Comparison of ENCODE assay signal across 8 mouse cellular contexts in the genomic region with DNA sequence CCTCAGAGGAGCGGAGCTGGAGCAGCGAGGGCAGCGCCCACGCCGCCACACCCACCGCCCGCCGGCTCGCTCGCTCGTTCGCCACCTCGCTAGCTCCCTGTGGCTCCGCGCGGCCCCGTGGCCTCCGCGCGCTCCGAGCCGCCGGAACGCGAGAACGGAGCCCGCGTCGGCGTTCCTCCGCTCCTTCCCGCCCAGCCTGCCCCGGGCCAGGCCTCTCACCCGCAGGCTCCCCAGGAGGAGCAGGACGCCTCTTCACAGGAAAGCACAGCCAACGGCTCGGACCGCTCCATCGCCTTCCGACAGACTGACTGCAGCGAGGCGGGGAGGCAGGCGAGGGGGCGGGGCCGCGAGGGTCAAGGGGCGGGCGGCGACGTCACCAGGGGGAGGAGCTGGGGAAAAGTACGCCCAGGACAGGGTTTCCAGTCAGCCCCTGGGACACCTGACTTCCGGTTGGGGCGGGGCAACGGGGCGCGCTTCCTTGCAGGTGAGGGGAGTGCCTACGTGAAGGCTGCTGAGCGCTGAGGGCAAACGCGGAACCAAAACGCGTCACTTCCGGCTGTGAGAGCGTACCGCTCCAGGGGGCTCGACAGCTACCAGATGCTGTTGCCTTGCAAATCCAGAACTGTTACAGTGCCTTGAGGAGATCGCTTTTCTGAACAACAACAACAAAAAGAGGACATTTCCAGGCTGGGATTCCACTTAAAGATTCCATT. TPM values are rescaled to one million over a fixed set of nuclear protein-coding genes. Genes with fewer than 3 reads are reported as not detected.
DNase-seq lines count a peak whose midpoint lies in the region; ATAC-seq and TF ChIP-seq lines count a peak whose summit lies in the region.

Gene Uba6, minus strand, starts transcription at position 355 of the 713 bp plus-strand sequence.

- no peak for TF ChIP-seq EP300 in heart, adult 2 months (IDR thresholded peaks at IDR 0.05; ENCODE audit: insufficient read depth, low read depth, low read length)

- peak within 1 kb of the TSS; percentile 84 for H3K4me3 ChIP-seq in embryonic facial prominence, embryonic 14.5 days (ENCODE audit: low read depth, low read length)
- peak within 1 kb of the TSS; percentile 80 for H3K4me3 ChIP-seq in heart, adult 2 months
- peak within 1 kb of the TSS; percentile 84 for H3K4me3 ChIP-seq in limb, embryonic 13.5 days
- peak within 1 kb of the TSS; percentile 93 for H3K4me3 ChIP-seq in midbrain, embryonic 16.5 days (ENCODE audit: low read depth, low read length)

- DNase-seq in 3T3-L1 (ENCODE audit: low read depth, low spot score): peak; percentile 99
- peak; percentile 92 to 99 for DNase-seq in adrenal gland, postnatal 4 days (ENCODE audit: low spot score in 2 of 2)
- DNase-seq in embryonic facial prominence, embryonic 14.5 days (ENCODE audit: low spot score): peak; percentile 99
- peak; percentile 97 to 98 for DNase-seq in heart, adult 2 months
- DNase-seq in kidney, adult 8-10 months: peak; percentile 99
- peak; percentile 98 to 100 for DNase-seq in spleen, postnatal 10 days (ENCODE audit: low spot score in 2 of 2)

- peak within 1 kb of the TSS; percentile 86 for H3K9ac ChIP-seq in embryonic facial prominence, embryonic 14.5 days (ENCODE audit: low read depth, low read length)
- H3K9ac ChIP-seq in heart, adult 2 months (ENCODE audit: low read depth, low read length): peak within 1 kb of the TSS; percentile 81
- peak within 1 kb of the TSS; percentile 81 for H3K9ac ChIP-seq in limb, embryonic 13.5 days
- peak within 1 kb of the TSS; percentile 91 for H3K9ac ChIP-seq in midbrain, embryonic 16.5 days (ENCODE audit: low read depth, low read length)

- peak; percentile 87 for TF ChIP-seq POLR2A in heart, adult 2 months (IDR thresholded peaks at IDR 0.05; ENCODE audit: insufficient read depth, low read depth, low read length)

- H3K27ac ChIP-seq in embryonic facial prominence, embryonic 14.5 days (replicated peaks; ENCODE audit: low read depth, low read length): peak within 1 kb of the TSS; percentile 96
- peak within 1 kb of the TSS; percentile 87 for H3K27ac ChIP-seq in heart, adult 2 months
- peak within 1 kb of the TSS; percentile 93 for H3K27ac ChIP-seq in limb, embryonic 13.5 days
- H3K27ac ChIP-seq in midbrain, embryonic 16.5 days (ENCODE audit: low read length): peak within 1 kb of the TSS; percentile 97

- H3K4me1 ChIP-seq in embryonic facial prominence, embryonic 14.5 days (ENCODE audit: control insufficient read depth, insufficient read depth, low read length): peaks cover 7% of the 10 kb centered on the region
- peaks cover 2% of the 10 kb centered on the region; the same call in 1 of the 2 replicates for H3K4me1 ChIP-seq in heart, adult 2 months (ENCODE audit: control insufficient read depth, insufficient read depth, low read length)
- peaks cover 9% of the 10 kb centered on the region; the same call in 1 of the 2 replicates for H3K4me1 ChIP-seq in limb, embryonic 13.5 days
- peaks cover 6% of the 10 kb centered on the region for H3K4me1 ChIP-seq in midbrain, embryonic 16.5 days (ENCODE audit: control insufficient read depth, insufficient read depth, low read length)

- no peak for TF ChIP-seq CTCF in heart, adult 2 months (IDR thresholded peaks at IDR 0.05)

- no peaks in the 10 kb centered on the region for H3K27me3 ChIP-seq in embryonic facial prominence, embryonic 14.5 days (replicated peaks; ENCODE audit: control insufficient read depth, insufficient read depth, low read length)
- H3K27me3 ChIP-seq in heart, adult 2 months (ENCODE audit: control insufficient read depth, insufficient read depth, low read length): no peaks in the 10 kb centered on the region
- no peaks in the 10 kb centered on the region for H3K27me3 ChIP-seq in limb, embryonic 13.5 days
- H3K27me3 ChIP-seq in midbrain, embryonic 16.5 days (ENCODE audit: control insufficient read depth, insufficient read depth, low read depth, low read length): no peaks in the 10 kb centered on the region

- no peaks in the 10 kb centered on the region for H3K9me3 ChIP-seq in embryonic facial prominence, embryonic 14.5 days (ENCODE audit: control insufficient read depth, low read length)
- H3K9me3 ChIP-seq in limb, embryonic 13.5 days: no peaks in the 10 kb centered on the region
- H3K9me3 ChIP-seq in midbrain, embryonic 16.5 days (replicated peaks; ENCODE audit: control insufficient read depth, low read length, poor library complexity, severe bottlenecking): no peaks in the 10 kb centered on the region

- H3K4me2 ChIP-seq in embryonic facial prominence, embryonic 14.5 days (ENCODE audit: low read depth, low read length): peak within 1 kb of the TSS; percentile 66
- peak within 1 kb of the TSS; percentile 78 for H3K4me2 ChIP-seq in limb, embryonic 13.5 days (replicated peaks)
- H3K4me2 ChIP-seq in midbrain, embryonic 16.5 days (ENCODE audit: low read length): peak within 1 kb of the TSS; percentile 83

- intact Hi-C loops in heart, adult 2 months (cut with DNase I): loop anchor here (2.0 to 5.0 kb wide), 2 partner anchors 108 to 635 kb away; partner anchors contain the start of gene Cenpc1

- H3K79me2 ChIP-seq in heart, adult 2 months (replicated peaks; ENCODE audit: control insufficient read depth, insufficient read depth, low read length): no peaks in the 10 kb centered on the region

- WGBS in embryonic facial prominence, embryonic 14.5 days: under 1% methylated on average over 38 of the region's 67 CpGs
- WGBS in heart, adult 2 months: under 1% methylated on average over 67 of the region's 67 CpGs
- under 1% methylated on average over 65 of the region's 67 CpGs for WGBS in limb, embryonic 13.5 days
- WGBS in midbrain, embryonic 16.5 days: under 1% methylated on average over 34 of the region's 67 CpGs

- H3K36me3 ChIP-seq in embryonic facial prominence, embryonic 14.5 days (ENCODE audit: control insufficient read depth, insufficient read depth, low read length): peaks cover 8% of the 10 kb centered on the region; the same call in 1 of the 2 replicates
- H3K36me3 ChIP-seq in heart, adult 2 months (ENCODE audit: control insufficient read depth, insufficient read depth, low read length): peaks cover 4% of the 10 kb centered on the region; the same call in 1 of the 2 replicates
- H3K36me3 ChIP-seq in limb, embryonic 13.5 days: peaks cover 7% of the 10 kb centered on the region; the same call in 1 of the 2 replicates
- H3K36me3 ChIP-seq in midbrain, embryonic 16.5 days (ENCODE audit: control insufficient read depth, insufficient read depth, low read length): no peaks in the 10 kb centered on the region

- ATAC-seq in embryonic facial prominence, embryonic 14.5 days (ENCODE audit: low read depth): peak; percentile 100
- ATAC-seq in limb, embryonic 13.5 days (ENCODE audit: low FRiP score, low read depth): peak; percentile 99
- peak; percentile 100 for ATAC-seq in midbrain, embryonic 16.5 days

RNA-seq across cellular contexts. Expression of gene Uba6, which starts in this region (rescaled TPM):
- 10 to 100 TPM; 13.9 to 14.8 TPM for total RNA-seq in adrenal gland, postnatal 4 days (2021)
- 18.7 and 19.5 TPM in 2 replicates for polyA plus RNA-seq in embryonic facial prominence, embryonic 14.5 days (2014; fragmentation: Nextera tagmentation; extraction: Ambion mirVana)
- 1 to 10 TPM; 6.3 to 8.8 TPM for total RNA-seq in heart, adult 2 months (2021)
- 1.4 and 3.3 TPM in 2 replicates for polyA plus RNA-seq in heart, adult 2 months (2012; rRNA removed)
- 13.3 and 15.2 TPM in 2 replicates for polyA plus RNA-seq in limb, embryonic 13.5 days (2015; fragmentation: Nextera tagmentation; extraction: Ambion mirVana)
- 15.0 and 15.6 TPM in 2 replicates for polyA plus RNA-seq in midbrain, embryonic 16.5 days (2015; fragmentation: Nextera tagmentation; extraction: Ambion mirVana)

Comparison
In these comparisons a context has a peak if more than half of its experiments do, and no peak if none do; other contexts are left out.
1. Peak in every context shown above with its lines: DNase-seq, ATAC-seq, H3K4me3 ChIP-seq and H3K27ac ChIP-seq.